Mouse (Mus musculus) midbrain, embryonic 11.5 days (tissue): Measurements from ENCODE around the gene Oxsr1. TPM values are rescaled to one million over a fixed set of nuclear protein-coding genes. Genes with fewer than 3 reads are reported as not detected.

Source experiments
- ATAC-seq: fragments of 200-750 bp; cut with Nextera tagmentation; 2 replicates; pipeline ENCODE4 v1.8.0; 2017; ENCODE audit warnings: moderate TSS enrichment, moderate library complexity; ENCODE audit not compliant: low FRiP score
- DNase-seq: peaks from one replicate; pipeline ENCODE4 v3.0.0; 2015; ENCODE audit warnings: low spot score; ENCODE audit errors: missing footprints
- H3K27ac ChIP-seq: fragments of 300-500 bp; sonication (generic); 2 replicates; pipeline ENCODE4 v1.5.1; 2014; ENCODE audit warnings: low read depth, low read length
- H3K27me3 ChIP-seq: fragments of 300-500 bp; sonication (generic); 2 replicates; pipeline ENCODE4 v1.6.1; 2014; ENCODE audit warnings: mild to moderate bottlenecking, low read length, moderate library complexity, mixed read lengths; ENCODE audit not compliant: control insufficient read depth, insufficient read depth
- H3K36me3 ChIP-seq: fragments of 300-500 bp; sonication (generic); 2 replicates; pipeline ENCODE4 v1.6.1; 2014; ENCODE audit warnings: mild to moderate bottlenecking, low read length, moderate library complexity, mixed read lengths; ENCODE audit not compliant: control insufficient read depth, insufficient read depth
- H3K4me1 ChIP-seq: fragments of 300-500 bp; sonication (generic); 2 replicates; pipeline ENCODE4 v1.6.1; 2014; ENCODE audit warnings: low read length; ENCODE audit not compliant: control insufficient read depth, insufficient read depth
- H3K4me2 ChIP-seq: fragments of 300-500 bp; sonication (generic); 2 replicates; pipeline ENCODE4 v1.6.1; 2014; ENCODE audit warnings: mild to moderate bottlenecking, moderate library complexity
- H3K4me3 ChIP-seq: fragments of 300-500 bp; sonication (generic); 2 replicates; pipeline ENCODE4 v1.5.1; 2014; ENCODE audit warnings: low read depth, low read length
- H3K9ac ChIP-seq: fragments of 300-500 bp; sonication (generic); 2 replicates; pipeline ENCODE4 v1.6.1; 2014; ENCODE audit warnings: low read length
- H3K9me3 ChIP-seq: fragments of 300-500 bp; sonication (generic); 2 replicates; pipeline ENCODE4 v1.6.1; 2016; ENCODE audit warnings: low read length; ENCODE audit not compliant: control insufficient read depth
- WGBS: fragments of 180-500 bp; shearing (Covaris S2); extraction: QIAGEN DNeasy Blood & Tissue Kit; methylation state at CpG from one replicate; pipeline ENCODE4 v1.1.7; 2014; 5-methylcytosine and 5-hydroxymethylcytosine counted together
- polyA plus RNA-seq: library from polyadenylated mRNA; unstranded; fragments of >200 nt; fragmentation: Nextera tagmentation; extraction: Ambion mirVana; gene quantifications from 2 replicates; pipeline ENCODE4 v1.2.1, GENCODE M21; 2014

Oxsr1 gene
- polyA plus RNA-seq, 1 experiment from 2014 or later, result 16.2 TPM

- Histone ChIP-seq H3K36me3 (peaks cover 9% of the 10 kb centered on the region), H3K27me3 (peaks cover 3% of the 10 kb centered on the region; the same call in 1 of the 2 replicates), H3K4me3 (peak within 1 kb of the TSS; percentile 66), H3K4me1 (peaks cover 11% of the 10 kb centered on the region), H3K9ac (peak within 1 kb of the TSS; percentile 84), H3K27ac (peak within 1 kb of the TSS; percentile 46; the same call in 1 of the 2 replicates), H3K9me3 (no peaks in the 10 kb centered on the region), H3K4me2 (peak within 1 kb of the TSS; percentile 68)
- DNase-seq (peak; percentile 98), ATAC-seq (peak; percentile 98)
- under 1% methylated on average over 68 of the region's 68 CpGs for WGBS
Observed at GRCm38 (mm10) chr9:119340909-119341816, 18.9 kb upstream of the Oxsr1 start, which contains the start of gene Myd88. TSS of gene Myd88 (minus strand) at chr9:119341411.

- DNase-seq (peak; percentile 90), ATAC-seq (no peak)
- H3K27ac ChIP-seq, result no peak overlapping the region
- peaks cover 11% of the 10 kb centered on the region for H3K4me1 ChIP-seq
- 4% methylated on average over 8 of the region's 8 CpGs for WGBS
- peak overlapping the region; percentile 57; the same call in 1 of the 2 replicates for H3K9ac ChIP-seq
- peak overlapping the region; percentile 66 for H3K4me3 ChIP-seq
- peak overlapping the region; percentile 68 for H3K4me2 ChIP-seq
- no peaks in the 10 kb centered on the region for H3K9me3 ChIP-seq
- H3K36me3 ChIP-seq, result peaks cover 3% of the 10 kb centered on the region; the same call in 1 of the 2 replicates
- peaks cover 3% of the 10 kb centered on the region; the same call in 1 of the 2 replicates for H3K27me3 ChIP-seq
Observed at GRCm38 (mm10) chr9:119340212-119340580, 18.0 kb upstream of the Oxsr1 start.

GRCm38 (mm10) chr9:119339558-119340211, 17.5 kb upstream of the Oxsr1 start, which contains the start of gene Acaa1a:
TSS of gene Acaa1a (plus strand) at chr9:119339676.
- no peak for ATAC-seq
- no peak within 1 kb of the TSS for H3K27ac ChIP-seq
- H3K9ac ChIP-seq, result peak within 1 kb of the TSS; percentile 57
- peak within 1 kb of the TSS; percentile 66 for H3K4me3 ChIP-seq
- 0 out of 2 replicates have a peak, but pooled peaks cover 2% of the 10 kb centered on the region for H3K36me3 ChIP-seq
- 3% methylated on average over 43 of the region's 43 CpGs for WGBS
- H3K4me1 ChIP-seq, result peaks cover 11% of the 10 kb centered on the region
- peaks cover 3% of the 10 kb centered on the region; the same call in 1 of the 2 replicates for H3K27me3 ChIP-seq
- DNase-seq, result peak; percentile 93
- no peaks in the 10 kb centered on the region for H3K9me3 ChIP-seq
- peak within 1 kb of the TSS; percentile 68 for H3K4me2 ChIP-seq

- no peak for DNase-seq
- ATAC-seq, result no peak
- WGBS, result 53% methylated on average over 7 of the region's 7 CpGs
- Histone ChIP-seq H3K27ac (no peak overlapping the region), H3K36me3 (0 out of 2 replicates have a peak, but pooled peaks cover 2% of the 10 kb centered on the region), H3K9me3 (no peaks in the 10 kb centered on the region), H3K4me2 (peak overlapping the region; percentile 68; the same call in 1 of the 2 replicates), H3K4me1 (peaks cover 11% of the 10 kb centered on the region), H3K9ac (no peak overlapping the region; the same call in 1 of the 2 replicates), H3K4me3 (peak overlapping the region; percentile 66; the same call in 1 of the 2 replicates), H3K27me3 (peaks cover 3% of the 10 kb centered on the region; the same call in 1 of the 2 replicates)
Observed at GRCm38 (mm10) chr9:119339106-119339505, 16.9 kb upstream of the Oxsr1 start.

DNA sequence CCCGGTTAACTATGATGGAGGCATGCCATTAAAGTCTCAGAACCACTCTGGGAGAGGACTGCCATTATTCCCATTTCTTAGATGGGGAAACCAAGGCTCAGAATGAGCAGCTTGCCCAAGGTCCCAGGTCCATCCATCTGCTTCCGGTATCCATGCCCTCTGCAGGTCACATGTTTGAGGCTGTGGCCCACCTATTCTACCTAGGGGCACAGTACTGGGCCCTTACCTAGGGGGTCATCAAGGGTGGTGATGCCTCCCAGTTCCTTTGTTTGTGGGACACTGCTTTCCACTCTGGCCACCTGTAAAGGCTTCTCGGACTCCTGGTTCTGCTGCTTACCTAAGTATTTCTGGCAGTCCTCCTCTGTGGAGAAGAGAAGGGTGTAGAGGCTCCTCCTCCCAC, 16.1 kb upstream of the Oxsr1 start:
- ATAC-seq (no peak), DNase-seq (peak; percentile 59)
- H3K27ac ChIP-seq, result no peak overlapping the region
- WGBS, result 96% methylated on average over 3 of the region's 3 CpGs
- no peak overlapping the region for H3K9ac ChIP-seq
- no peaks in the 10 kb centered on the region for H3K9me3 ChIP-seq
- H3K4me1 ChIP-seq, result peaks cover 11% of the 10 kb centered on the region
- no peaks in the 10 kb centered on the region for H3K36me3 ChIP-seq
- H3K4me2 ChIP-seq, result no peak overlapping the region
- H3K27me3 ChIP-seq, result peaks cover 3% of the 10 kb centered on the region; the same call in 1 of the 2 replicates
- H3K4me3 ChIP-seq, result no peak overlapping the region

- no peak overlapping the region for H3K4me3 ChIP-seq
- H3K36me3 ChIP-seq, result no peaks in the 10 kb centered on the region
- no peaks in the 10 kb centered on the region for H3K9me3 ChIP-seq
- H3K27ac ChIP-seq, result no peak overlapping the region
- DNase-seq (peak; percentile 47), ATAC-seq (no peak)
- no peak overlapping the region for H3K4me2 ChIP-seq
- peaks cover 3% of the 10 kb centered on the region; the same call in 1 of the 2 replicates for H3K27me3 ChIP-seq
- H3K4me1 ChIP-seq, result peaks cover 11% of the 10 kb centered on the region
- H3K9ac ChIP-seq, result no peak overlapping the region
- 89% methylated on average over 14 of the region's 14 CpGs for WGBS
Observed at GRCm38 (mm10) chr9:119337842-119338241, 15.6 kb upstream of the Oxsr1 start.

DNA sequence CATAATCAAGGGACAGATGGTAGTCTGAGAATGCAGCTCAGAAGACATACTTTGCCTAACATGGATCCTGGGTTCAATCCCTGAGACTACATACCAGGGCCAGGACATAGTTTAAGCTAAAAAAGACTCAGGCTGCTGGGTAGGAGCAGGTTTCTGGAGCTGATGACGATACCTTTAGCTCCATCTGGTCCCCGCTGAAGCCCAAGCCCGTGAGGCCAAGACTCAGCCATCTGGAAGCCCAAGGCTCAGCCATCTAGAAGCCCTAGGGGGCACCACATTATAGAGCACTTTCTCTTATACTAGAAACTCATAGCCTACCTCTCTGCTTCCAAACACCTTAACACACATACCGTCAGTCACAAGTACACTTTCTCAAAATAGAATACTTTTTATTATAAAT, 13.3 kb upstream of the Oxsr1 start:
- Histone ChIP-seq H3K9me3 (no peaks in the 10 kb centered on the region), H3K36me3 (no peaks in the 10 kb centered on the region), H3K9ac (no peak overlapping the region), H3K4me1 (0 out of 2 replicates have a peak, but pooled peaks cover 2% of the 10 kb centered on the region), H3K4me3 (no peak overlapping the region), H3K4me2 (no peak overlapping the region), H3K27me3 (peaks cover 3% of the 10 kb centered on the region; the same call in 1 of the 2 replicates), H3K27ac (no peak overlapping the region)
- ATAC-seq, result no peak
- 89% methylated on average over 4 of the region's 4 CpGs for WGBS
- DNase-seq, result no peak

DNA sequence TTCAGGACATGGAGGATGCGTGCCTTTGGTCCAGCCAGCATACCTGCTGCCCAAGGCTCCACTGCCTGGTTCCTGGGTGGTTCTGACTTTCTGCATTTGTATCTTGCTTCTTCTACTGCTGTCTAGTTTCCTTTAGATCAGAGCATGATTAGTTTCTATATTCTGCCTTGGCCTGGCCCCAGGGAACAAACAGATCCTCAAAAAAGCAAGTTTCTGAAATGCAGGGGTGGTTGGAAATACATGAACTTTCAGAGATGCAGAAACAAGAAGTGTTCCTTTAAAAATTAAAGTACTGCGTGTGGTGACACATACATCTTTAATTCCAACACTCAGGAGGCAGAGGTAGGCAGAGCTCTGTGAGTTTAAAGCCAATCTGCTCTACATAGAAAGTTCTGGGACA, 12.6 kb upstream of the Oxsr1 start:
- H3K9me3 ChIP-seq, result no peaks in the 10 kb centered on the region
- WGBS, result 85% methylated on average over 2 of the region's 2 CpGs
- H3K27ac ChIP-seq, result no peak overlapping the region
- ATAC-seq (no peak), DNase-seq (no peak)
- H3K4me1 ChIP-seq, result no peaks in the 10 kb centered on the region
- no peak overlapping the region for H3K4me2 ChIP-seq
- H3K36me3 ChIP-seq, result no peaks in the 10 kb centered on the region
- H3K4me3 ChIP-seq, result no peak overlapping the region
- no peak overlapping the region for H3K9ac ChIP-seq
- H3K27me3 ChIP-seq, result peaks cover 3% of the 10 kb centered on the region; the same call in 1 of the 2 replicates
